Mouse (Mus musculus): ENCODE data around the gene Zbtb8b.
"Not testable (repeated sequence)": the region's sequence is repeated elsewhere in the genome, so short reads cannot be mapped to it uniquely, and the experiment has no call there.

The Zbtb8b gene

DNA sequence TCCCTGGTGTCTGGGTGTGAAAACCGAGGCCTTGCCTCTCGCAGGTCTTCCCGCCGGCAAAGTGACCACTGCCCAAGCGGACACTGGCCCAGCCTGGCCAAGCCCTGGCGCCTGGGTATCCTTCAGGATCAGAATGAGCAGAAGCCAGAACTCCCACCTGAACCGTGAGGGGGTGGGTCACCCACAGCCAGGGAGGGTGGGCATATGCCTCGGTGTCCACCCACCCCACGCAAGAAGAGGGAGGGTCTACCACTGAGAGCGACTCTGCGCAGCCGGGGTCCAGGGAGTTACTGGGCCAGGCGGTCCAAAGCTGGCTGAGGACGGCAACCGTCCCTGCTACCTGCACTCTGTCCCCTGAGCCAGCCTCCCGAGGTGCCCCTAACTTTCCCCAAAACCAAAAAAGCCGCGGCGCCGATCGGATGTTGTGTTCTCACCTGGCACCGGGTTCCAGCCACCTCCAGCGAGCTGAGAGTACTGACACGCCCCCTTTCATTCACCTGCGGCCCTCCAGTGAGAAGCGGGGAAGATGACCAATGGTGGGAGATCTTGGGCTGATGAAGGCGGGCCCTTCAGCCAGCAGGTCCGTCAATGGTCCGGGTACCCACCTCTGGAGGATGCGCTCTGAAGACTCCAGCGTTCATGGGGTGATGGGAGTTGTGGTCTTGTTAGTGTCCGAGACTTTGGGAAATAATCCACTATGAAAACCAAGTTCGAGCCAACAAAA lies at the start of gene Zbtb8b:
TSS of gene Zbtb8b (minus strand) at position 514 of the 724 bp plus-strand sequence.
- DNase-seq (ENCODE audit: low spot score): peak; percentile 71

DNA sequence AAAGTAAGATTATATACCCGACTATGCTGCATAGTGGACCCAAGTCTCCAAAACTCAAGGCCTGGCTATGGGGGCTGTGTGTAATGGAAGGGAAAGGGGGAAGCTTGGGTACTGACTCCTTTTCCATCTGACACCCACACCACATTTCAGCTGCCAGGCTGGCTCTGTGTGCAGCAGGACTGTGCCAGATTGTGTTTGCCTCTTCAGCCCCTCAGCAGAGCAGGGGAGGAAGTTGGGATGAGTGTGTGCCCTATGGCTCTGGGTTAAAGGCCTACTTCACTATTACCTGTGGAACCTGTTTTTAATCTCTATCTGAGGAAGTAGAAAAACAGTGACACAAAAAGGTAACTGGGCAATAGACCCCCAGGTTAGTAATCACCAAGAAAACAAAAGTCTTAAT lies 40.4 kb upstream of the Zbtb8b start:
- DNase-seq (ENCODE audit: low spot score): no peak

DNA sequence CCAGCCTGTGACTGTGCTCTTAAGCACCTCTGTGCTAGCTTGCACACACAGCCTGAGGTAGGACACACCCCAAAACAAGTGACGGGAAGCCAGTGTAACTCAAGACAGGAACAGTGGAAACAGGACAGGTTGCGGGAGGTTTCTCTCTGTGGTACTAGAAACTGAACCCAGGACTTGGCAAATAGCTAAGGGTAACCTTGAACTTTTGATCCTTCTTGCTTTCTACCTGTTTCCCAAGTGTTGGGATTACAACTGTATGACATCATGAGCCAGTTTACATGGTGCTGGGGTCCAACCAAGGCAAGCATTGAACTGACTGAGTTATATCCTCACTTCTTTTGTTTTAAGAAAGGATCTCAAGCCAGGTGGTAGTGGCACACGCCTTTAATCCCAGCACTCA lies 39.2 kb upstream of the Zbtb8b start:
- no peak for DNase-seq (ENCODE audit: low spot score)

DNA sequence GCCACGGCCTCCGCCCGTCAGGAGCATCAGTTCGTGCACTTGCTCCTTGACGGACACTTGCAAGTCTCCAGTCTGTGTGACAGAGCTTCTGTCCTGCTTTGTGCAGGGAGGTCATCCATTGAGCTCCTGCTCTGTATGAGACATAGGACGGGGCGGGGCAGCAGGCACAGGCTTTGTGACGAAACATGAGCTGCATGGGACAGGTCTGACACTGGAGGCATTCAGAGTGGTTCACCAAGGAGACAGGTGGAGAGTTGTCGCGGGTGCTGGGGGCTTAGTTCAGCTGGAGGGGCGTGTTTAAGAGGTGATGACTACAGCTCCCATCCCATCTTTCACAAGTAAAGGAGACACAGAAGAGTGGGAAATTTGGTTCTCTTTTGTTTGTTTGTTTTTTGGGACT lies 35.4 kb upstream of the Zbtb8b start:
- DNase-seq (ENCODE audit: low spot score): no peak

DNA sequence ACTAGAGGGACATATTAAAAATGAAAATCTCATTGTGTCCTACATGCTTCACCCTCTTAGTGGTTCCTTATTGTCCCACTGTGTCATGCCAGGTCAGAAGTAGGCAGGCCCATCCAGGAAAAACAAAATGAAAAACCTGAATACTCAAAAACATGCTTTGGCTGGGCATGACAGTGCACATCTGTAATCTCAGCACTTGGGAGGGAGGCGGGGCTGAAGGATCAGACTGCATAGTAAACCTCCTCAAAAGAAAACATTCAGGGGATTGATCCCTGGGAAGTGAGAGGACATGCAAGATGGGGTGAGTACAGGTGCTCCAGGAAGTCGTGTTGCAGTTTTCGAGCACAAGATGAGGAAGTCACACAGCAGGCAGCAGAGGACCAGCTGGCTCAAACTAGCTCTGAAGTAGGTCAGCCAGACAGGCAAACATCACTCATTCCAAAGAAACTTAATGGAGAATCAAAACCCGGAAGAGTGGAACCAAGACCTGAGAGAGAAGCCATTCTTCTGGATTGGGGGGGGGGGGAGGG lies 23.7 kb upstream of the Zbtb8b start:
- no peak for DNase-seq (ENCODE audit: low spot score)

DNA sequence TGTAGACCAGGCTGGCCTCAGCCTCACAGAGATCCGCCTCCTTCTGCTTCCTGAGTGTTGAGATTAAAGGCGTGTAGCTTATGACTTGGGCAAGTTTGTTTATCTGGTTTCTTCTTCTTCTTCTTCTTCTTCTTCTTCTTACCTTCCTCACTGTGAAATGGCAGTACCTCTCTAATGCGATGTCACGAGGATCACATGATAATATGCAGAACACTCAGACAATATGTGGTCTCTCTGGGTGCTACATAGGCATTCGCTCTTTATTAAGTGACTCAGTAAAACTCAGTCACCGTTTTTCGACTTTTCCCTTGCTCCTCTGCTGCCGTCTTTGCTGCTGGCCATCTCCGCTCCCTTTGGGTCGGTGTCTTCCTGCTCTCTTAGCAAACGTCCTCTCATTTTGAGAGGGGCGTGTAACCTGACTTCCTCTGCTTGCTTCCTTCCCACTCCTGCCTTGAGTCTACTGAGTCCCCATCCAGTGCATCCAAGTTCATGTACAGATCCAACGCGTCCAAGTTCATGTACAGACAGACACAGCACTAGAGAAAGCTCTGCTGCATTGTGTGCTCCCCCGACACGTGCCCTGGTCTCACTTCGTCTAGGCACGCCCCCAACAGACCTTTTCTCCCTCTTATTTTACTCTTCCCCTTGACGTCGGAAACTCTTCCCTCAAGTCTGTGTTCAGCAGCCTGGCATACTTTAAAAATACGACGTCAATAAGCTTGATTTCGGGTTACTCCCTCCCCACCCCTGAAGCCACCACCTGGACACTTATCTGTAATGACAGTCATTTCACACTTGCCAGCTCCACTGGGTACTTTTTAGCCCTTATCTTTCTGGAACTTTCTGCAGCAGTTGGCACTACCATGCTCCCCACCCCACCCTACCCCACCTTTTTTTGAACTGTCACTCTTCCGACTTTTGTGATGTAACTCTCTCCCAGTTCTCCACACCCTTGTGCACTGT lies 22.7 kb upstream of the Zbtb8b start:
- DNase-seq (ENCODE audit: low spot score): no peak

DNA sequence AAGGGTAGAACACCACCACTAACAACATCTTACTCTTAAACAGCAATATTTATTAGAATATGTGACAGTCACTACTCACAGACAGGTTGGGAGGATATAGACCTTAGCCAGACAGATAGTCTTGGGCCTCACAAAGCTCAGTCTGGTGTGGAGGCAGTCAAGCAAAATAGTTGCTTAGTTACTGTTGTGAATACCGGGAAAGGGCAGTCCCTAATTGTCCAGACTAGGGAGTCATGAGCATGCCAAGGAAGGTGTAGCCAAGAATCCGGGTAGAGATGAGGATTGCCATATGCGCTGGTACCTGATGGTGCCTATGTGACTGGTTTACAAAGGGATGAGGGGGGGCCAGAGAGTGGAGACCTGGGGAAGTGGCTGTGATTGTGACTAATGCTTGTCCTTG lies 21.5 kb upstream of the Zbtb8b start:
- no peak for DNase-seq (ENCODE audit: low spot score)

DNA sequence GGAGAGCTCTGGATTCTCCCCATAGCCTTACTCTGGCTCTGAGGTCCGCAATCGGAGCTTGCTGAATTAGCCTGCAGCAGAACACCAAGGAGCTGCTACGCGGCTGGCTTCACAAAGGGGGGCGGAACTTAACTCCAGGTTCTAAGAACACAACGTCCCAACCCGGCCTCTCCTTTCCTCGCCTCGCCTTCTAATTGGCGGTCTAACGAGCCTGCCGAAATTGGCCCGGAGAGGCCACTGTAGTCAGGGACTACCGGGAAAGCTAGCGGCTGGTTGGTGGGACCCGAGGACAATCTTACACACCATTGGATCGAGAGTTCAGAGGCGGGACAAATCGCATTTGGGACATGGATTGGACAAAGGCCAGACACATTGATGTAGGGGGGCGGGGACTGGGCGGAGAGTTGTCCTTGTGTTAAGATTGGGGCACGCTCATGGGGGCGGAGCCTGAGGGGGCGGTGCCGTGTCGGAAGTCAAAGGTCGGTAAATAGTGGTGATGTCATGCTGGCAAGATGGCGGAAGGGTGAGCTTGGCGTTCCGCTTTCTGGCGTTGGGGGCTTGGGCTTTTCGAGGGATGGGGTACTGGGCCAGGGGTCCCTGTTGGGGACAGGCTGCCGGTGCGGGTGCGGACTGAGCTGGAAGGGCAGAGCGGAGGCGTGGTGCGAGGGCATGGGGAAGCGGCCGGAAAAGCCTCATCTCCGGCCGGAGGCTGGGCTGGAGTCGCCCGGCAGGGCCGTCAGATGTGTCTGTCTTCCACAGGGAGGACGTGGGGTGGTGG lies 20.7 kb upstream of the Zbtb8b start, which contains the start of gene Bsdc1:
TSS of gene Bsdc1 (plus strand) at position 399 of the 778 bp plus-strand sequence.
- peak; percentile 100 for DNase-seq (ENCODE audit: low spot score)

DNA sequence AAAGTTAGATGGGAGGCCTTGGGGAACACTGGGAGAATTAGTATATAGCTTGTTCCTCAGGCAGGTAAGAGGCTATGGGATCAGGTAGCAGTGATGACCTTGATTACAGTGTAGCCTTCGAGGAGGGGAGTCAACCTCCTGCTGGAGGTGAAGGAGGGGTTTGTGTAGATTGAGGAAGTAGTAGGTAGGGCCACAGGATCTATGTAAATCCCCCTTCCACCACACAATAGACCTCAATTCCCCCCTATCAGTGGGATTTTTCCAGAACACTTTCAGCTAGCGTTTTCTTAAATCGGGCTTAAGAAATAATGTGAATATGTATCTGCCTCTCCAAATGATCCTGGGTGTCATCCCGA lies 20.2 kb upstream of the Zbtb8b start:
- DNase-seq (ENCODE audit: low spot score): no peak

DNA sequence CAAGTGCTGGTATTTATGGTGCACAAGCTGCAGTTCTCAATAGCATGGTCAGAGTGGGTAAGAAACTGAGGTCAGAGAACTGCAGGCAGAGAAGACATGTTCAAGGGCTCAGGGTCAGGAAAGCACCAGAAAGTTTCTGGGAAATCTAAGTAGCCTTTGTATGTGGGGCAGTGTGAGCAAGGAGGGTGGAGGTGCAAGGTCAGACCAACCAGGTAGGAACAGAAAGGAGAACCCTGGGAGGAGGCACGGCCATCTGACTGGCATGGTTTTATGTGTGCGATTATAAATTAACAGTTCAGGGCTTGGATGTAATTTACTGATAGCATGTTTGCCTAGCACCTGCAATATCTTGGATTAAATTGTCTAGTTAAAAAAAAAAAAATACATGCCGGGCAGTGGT lies 19.1 kb upstream of the Zbtb8b start:
- no peak for DNase-seq (ENCODE audit: low spot score)

DNA sequence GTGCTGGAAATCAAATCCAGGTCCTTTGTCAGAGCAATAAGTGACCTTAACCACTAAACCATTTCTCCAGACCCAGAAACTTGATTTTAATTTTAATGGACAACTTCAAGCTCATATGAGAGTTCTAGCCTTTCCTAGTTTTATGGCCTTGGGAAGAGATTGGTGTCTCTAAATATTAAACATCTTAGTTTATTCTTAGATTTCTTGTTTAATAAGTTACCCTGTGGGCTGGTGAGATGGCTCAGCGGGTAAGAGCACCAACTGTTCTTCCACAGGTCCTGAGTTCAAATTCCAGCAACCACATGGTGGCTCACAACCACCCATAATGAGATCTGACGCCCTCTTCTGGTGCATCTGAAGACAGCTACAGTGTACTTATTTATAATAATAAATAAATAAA lies 16.7 kb upstream of the Zbtb8b start:
- not testable (repeated sequence) for DNase-seq (ENCODE audit: low spot score)

DNA sequence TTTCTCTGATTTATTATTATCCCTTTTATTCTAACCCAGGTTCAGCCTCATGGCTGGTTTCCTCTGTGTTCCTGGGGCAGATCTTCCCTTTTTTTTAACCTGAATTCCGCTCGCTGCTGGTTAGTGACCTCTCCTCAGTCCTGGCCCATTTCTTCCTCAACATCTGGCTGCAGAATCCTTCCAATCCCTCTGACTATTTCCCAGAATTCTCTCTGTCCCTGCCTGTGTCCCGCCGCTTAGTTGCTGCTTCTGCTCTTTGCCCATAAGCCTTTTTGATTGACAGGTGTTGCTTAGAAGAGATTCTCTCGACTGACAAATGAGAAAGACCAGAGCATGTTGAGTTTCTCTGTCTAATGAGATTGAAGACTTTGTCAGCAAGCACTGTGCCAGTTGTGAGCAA lies 15.5 kb upstream of the Zbtb8b start:
- DNase-seq (ENCODE audit: low spot score): no peak

DNA sequence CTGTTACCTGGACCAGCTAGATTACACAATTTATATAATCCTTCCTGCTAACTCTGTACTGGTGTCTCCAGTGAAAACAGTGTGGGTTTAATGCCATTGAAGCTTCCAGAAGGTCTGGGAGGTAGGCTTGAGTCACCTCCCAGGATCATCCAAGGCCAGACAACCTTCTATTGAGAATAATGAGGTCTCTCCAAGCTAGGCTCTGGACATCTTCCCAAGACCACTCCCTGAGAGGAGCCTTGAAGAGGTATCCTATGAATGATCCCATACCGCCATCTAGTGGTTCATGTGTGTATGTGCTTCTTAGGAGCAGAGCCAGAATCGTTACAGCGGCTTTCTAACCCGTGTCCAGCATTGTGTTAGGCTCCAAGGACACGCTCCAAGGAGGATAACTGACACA lies 14.6 kb upstream of the Zbtb8b start:
- DNase-seq (ENCODE audit: low spot score): peak; percentile 66

DNA sequence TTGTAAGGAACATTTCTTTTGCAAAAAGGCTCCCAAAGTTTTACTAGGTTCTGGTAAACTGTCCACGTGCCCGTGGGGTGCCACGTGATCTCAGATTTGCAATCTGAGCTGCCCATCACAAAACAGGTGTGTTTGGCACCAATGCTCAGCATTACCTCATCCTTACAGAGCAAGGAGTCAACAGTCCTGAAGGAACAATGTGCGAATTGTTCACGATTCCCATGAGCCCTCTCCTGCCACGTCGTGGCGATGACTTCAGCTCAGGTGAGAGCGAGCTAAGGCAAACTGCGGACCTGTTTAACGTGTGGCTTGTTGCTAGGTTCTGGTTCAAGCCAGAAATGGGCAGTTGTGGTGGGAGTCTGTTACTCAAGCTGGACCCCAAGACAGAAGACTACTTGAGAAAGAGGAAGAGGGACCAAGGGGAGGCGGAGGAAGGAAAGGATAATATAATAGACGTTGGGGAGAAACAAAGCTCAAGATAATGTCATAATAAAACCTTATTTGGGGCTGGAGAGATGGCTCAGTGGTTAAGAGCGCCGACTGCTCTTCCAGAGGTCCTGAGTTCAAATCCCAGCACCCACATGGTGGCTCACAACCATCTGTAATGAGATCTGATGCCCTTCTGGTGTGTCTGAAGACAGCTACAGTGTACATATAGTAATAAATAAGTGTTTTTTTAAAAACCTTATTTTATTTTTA lies 11.0 kb upstream of the Zbtb8b start:
- DNase-seq (ENCODE audit: low spot score): no peak

DNA sequence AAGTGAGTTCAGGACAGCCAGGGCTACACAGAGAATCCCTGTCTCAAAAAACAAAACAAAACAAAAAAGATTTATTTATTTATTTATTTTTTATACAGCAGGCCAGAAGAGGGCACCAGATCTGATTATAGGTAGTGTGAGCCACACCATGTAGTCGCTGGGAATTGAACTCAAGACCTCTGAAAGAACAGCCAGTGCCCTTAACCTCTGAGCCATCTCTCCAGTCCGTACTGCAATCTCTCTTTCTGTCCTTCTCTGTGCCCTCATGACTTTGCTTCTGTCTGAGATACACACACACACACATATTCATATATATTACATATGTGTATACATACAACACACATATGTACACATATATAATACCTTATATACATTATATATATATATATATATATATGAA lies 10.2 kb upstream of the Zbtb8b start:
- DNase-seq (ENCODE audit: low spot score): no peak

DNA sequence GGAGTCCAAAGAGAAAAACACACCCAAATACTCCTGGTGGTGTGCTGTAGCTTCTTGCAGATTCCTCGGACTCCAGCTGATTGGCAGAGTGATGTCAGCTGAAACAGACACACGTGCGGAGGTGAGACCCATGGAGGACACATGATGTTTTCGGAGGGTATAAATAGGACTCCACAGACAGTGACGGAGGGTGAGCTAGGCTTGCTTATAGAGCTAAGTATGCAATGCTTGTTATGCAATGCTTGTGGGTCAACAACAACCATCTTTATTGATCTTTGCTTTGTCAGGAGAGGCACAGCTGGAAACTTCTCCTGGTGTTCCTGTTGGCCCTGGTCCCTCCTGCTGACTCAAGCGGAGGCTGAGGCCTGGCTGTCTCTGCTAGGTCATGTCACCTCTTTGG lies 8.1 kb upstream of the Zbtb8b start:
- no peak for DNase-seq (ENCODE audit: low spot score)

DNA sequence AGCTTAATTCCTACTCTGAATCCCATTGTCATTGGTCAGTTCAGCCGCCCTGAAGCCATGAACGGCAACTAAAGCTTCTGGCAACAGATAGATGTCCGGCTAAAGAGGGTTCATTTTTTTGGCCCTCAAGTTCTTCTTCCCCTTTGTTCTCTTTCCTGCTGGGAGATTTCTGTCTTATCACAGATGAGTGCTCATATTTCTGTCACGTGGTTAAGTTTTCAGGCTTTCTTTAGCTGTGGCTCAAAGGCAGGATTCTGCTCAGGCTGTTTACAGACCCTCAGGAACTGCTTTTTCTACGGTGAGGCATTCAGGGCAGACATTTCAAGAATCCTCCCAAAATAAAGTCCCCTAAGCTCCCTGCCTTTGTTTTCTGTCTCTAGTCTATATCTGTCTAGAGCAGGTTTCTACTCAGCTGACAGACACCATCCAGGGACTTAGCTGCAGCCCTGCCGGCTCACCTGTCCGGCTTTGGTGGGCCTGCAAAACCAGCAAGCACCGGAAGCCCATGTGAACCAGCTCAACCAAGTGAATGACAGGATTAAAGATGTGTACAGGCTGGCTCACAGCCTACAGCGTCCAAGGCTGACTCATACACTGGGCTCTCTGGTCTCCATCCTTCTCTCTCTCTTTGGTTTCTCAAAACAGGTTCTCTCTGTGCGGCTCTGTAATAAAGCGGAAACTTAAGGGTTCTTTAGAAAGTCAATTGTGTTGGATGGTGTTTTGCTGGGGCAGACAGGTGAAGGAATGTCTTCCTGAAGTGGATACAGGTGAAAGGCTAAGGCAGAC lies 7.3 kb upstream of the Zbtb8b start:
- no peak for DNase-seq (ENCODE audit: low spot score)

DNA sequence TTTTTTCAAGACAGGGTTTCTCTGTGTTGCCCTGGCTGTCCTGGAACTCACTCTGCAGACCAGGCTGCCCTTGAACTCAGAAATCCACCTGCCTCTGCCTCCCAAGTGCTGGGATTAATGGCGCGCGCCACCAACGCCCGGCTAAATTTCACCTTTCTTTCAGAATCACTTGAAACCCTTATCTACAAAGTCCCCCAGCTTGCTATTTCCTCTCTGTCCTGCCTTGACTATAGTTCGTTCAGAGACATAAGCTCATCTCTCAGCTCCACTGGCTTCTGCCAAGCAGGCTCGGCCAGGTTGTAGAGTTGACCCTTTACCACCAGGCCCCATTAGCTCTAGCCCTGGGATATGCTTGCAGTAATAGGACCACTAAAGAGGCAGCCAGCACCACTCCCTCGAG lies 6.7 kb upstream of the Zbtb8b start:
- no peak for DNase-seq (ENCODE audit: low spot score)

DNA sequence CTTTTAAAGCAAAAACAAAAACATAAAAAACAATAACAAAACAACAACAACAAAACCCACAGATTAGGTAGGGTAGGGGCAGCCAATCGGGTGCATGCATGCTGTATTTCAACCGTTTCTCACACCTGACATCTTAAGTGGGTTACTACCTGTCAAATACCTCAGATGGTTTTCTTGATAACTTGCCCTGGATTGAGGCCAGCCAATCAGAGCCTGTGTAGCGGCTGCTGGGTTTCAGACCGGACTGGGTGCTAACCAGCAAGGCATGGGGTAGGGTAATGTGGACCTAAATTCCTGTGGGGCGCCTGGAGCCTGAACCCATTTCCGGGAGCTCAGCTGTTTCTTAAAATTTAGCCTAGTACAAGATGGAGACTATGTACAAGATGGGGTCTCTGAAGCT lies 492 bp upstream of the Zbtb8b start:
- DNase-seq (ENCODE audit: low spot score): no peak

DNA sequence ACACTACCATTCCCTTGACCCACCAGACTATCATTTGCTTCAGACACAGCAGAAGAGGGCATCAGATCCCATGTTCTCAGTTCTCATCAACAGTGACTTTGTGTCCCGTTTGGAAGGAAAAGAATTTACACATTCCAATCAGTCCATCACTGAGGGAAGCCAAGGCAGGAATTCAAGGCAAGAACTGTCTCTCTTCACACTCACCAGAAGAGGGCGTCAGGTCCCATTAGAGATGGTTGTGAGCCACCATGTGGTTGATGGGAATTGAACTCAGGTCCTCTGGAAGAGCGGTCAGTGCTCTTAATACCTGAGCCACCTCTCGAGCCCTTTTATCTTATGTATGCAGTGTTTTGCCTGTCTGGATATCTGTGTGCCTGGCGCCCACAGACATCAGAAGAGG lies 22.3 kb downstream of the Zbtb8b start:
- no peak for DNase-seq (ENCODE audit: low spot score)

DNA sequence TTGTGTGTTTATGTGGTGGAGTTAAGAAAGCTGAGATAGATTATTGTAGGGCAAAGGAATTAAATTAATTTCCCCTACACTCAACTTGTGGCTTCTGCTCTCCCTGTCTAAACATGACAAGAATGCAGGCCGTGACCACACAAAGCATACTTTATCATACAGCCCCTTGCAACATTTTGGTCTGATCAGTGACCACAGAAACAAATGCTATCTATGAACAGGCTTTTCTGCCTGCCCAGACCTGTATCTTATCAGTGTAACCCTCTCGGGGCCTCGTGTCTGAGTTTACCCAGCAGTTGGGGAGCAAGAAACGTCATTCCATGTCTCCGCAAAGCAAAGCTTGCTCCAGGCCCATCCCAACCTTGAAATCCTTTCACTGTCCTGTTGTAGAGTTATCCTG lies 24.2 kb downstream of the Zbtb8b start:
- DNase-seq (ENCODE audit: low spot score): no peak
